Mouse (Mus musculus) neural tube, embryonic 11.5 days (tissue): ENCODE results near the gene Racgap1. TPM values are rescaled to one million over a fixed set of nuclear protein-coding genes. Genes with fewer than 3 reads are reported as not detected.
A peak's percentile ranks its signal among the peaks of the same experiment; 100 is the strongest.

Experiments
- ATAC-seq: fragments of 200-750 bp; cut with Nextera tagmentation; 2 replicates; pipeline ENCODE4 v1.8.0; 2017; ENCODE audit warnings: moderate number of reproducible peaks, mild to moderate bottlenecking, moderate TSS enrichment, moderate library complexity; ENCODE audit not compliant: insufficient read depth, low FRiP score, low TSS enrichment
- DNase-seq: peaks from one replicate; pipeline ENCODE4 v3.0.0-alpha.2; 2015; ENCODE audit warnings: low spot score
- H3K27ac ChIP-seq: fragments of 300-500 bp; sonication (generic); 2 replicates; pipeline ENCODE4 v1.5.1; 2014; ENCODE audit warnings: low read depth, mild to moderate bottlenecking, low read length
- H3K27me3 ChIP-seq: fragments of 300-500 bp; sonication (generic); 2 replicates; pipeline ENCODE4 v1.6.1; 2014; ENCODE audit warnings: mild to moderate bottlenecking, low read length, mixed read lengths; ENCODE audit not compliant: control insufficient read depth, insufficient read depth
- H3K36me3 ChIP-seq: fragments of 300-500 bp; sonication (generic); 2 replicates; pipeline ENCODE4 v1.6.1; 2014; ENCODE audit warnings: mild to moderate bottlenecking, low read length, moderate library complexity, mixed read lengths; ENCODE audit not compliant: control insufficient read depth, insufficient read depth
- H3K4me1 ChIP-seq: fragments of 300-500 bp; sonication (generic); 2 replicates; pipeline ENCODE4 v1.6.1; 2014; ENCODE audit warnings: low read length, mixed read lengths; ENCODE audit not compliant: control insufficient read depth, insufficient read depth
- H3K4me2 ChIP-seq: fragments of 300-500 bp; sonication (generic); 2 replicates; pipeline ENCODE4 v1.6.1; 2014; ENCODE audit warnings: low read depth, mild to moderate bottlenecking, moderate library complexity
- H3K4me3 ChIP-seq: fragments of 300-500 bp; sonication (generic); 2 replicates; pipeline ENCODE4 v1.5.1; 2014; ENCODE audit warnings: low read depth, low read length
- H3K9ac ChIP-seq: fragments of 300-500 bp; sonication (generic); 2 replicates; pipeline ENCODE4 v1.6.1; 2014; ENCODE audit warnings: mild to moderate bottlenecking, low read length
- H3K9me3 ChIP-seq: fragments of 300-500 bp; sonication (generic); 2 replicates; pipeline ENCODE4 v1.6.1; 2016; ENCODE audit warnings: low read length; ENCODE audit not compliant: control insufficient read depth
- WGBS: fragments of 180-500 bp; shearing (Covaris S2); extraction: QIAGEN DNeasy Blood & Tissue Kit; methylation state at CpG from one replicate; pipeline ENCODE4 v1.1.7; 2014; 5-methylcytosine and 5-hydroxymethylcytosine counted together
- polyA plus RNA-seq: library from polyadenylated mRNA; unstranded; fragments of >200 nt; fragmentation: Nextera tagmentation; extraction: Ambion mirVana; gene quantifications from 2 replicates; pipeline ENCODE4 v1.2.1, GENCODE M21; 2014

The Racgap1 gene
- polyA plus RNA-seq, 1 experiment from 2014 or later = 185 TPM

DNA sequence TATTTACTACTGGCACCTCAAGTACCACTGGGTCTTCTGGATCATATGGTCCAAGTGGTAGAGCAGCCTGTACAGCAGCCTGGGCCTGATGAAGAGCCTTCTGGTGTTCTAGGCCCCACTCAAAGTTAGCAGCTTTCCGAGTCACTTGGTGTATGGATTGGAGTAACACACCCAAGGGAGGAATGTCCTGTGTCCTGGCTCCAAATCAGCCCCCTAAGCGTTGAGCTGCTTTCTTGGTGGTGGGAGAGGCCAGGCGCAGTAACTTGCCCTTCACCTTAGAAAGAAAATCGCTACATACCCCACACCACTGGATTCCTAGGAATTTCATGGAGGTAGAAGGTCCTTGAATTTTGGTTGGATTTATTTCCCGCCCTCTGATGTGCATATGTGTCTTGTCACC lies 32.7 kb upstream of the Racgap1 start:
- Histone ChIP-seq H3K4me1 (no peaks in the 10 kb centered on the region), H3K4me2 (no peak overlapping the region), H3K27ac (no peak overlapping the region), H3K27me3 (no peaks in the 10 kb centered on the region), H3K36me3 (no peaks in the 10 kb centered on the region), H3K9me3 (no peaks in the 10 kb centered on the region), H3K9ac (no peak overlapping the region), H3K4me3 (no peak overlapping the region)
- no peak for ATAC-seq
- no peak for DNase-seq
- 90% methylated on average over 5 of the region's 5 CpGs for WGBS

DNA sequence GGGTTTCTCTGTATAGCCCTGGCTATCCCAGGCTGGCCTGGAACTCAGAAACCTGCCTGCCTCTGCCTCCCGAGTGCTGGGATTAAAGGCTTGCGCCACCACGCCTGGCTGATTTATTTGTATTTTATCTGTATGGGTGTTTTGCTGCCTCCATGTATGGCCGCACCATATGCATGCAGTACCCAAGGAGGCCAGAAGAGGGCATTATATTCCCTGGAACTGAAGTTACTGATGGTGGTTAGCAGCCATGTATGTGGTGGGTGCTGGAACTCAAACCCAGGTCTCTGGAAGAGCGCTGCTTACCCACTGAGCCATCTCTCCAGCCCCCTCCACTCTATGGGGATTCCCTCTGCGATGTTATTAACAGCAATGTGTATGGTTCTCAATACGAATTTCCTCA lies 31.4 kb upstream of the Racgap1 start:
- H3K4me1 ChIP-seq = no peaks in the 10 kb centered on the region; the same call in 1 of the 2 replicates
- no peak overlapping the region for H3K4me2 ChIP-seq
- H3K27me3 ChIP-seq = no peaks in the 10 kb centered on the region
- no peaks in the 10 kb centered on the region for H3K36me3 ChIP-seq
- 93% methylated on average over 7 of the region's 7 CpGs for WGBS
- ATAC-seq (no peak), DNase-seq (no peak)
- H3K27ac ChIP-seq = no peak overlapping the region
- H3K9ac ChIP-seq = no peak overlapping the region
- H3K9me3 ChIP-seq = no peaks in the 10 kb centered on the region
- no peak overlapping the region for H3K4me3 ChIP-seq

DNA sequence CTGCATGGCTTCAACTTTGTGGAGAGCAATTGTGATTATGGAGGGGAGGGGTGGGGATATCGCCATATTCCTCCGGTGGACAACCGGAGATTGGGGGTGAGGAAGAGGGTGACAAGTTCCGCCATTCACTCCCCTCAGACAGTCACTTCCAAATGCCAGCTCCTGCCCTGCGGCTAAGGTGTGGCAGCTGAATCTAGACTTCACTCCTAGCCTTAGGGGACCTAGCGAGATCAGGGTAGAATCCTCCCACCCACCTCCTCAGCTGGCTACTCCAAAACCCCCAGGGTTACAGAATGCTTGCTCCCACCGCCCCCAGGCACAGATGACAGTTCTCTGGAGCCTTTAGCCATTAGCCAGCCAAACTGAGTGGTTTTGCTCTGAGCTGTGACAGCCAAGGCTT lies 27.6 kb upstream of the Racgap1 start:
- 48% methylated on average over 7 of the region's 7 CpGs for WGBS
- no peaks in the 10 kb centered on the region for H3K9me3 ChIP-seq
- H3K9ac ChIP-seq = no peak overlapping the region
- H3K4me1 ChIP-seq = peaks cover 3% of the 10 kb centered on the region; the same call in 1 of the 2 replicates
- no peak for ATAC-seq
- no peak overlapping the region for H3K4me2 ChIP-seq
- no peak overlapping the region for H3K4me3 ChIP-seq
- no peak overlapping the region for H3K27ac ChIP-seq
- no peaks in the 10 kb centered on the region for H3K36me3 ChIP-seq
- H3K27me3 ChIP-seq = no peaks in the 10 kb centered on the region
- DNase-seq = no peak

DNA sequence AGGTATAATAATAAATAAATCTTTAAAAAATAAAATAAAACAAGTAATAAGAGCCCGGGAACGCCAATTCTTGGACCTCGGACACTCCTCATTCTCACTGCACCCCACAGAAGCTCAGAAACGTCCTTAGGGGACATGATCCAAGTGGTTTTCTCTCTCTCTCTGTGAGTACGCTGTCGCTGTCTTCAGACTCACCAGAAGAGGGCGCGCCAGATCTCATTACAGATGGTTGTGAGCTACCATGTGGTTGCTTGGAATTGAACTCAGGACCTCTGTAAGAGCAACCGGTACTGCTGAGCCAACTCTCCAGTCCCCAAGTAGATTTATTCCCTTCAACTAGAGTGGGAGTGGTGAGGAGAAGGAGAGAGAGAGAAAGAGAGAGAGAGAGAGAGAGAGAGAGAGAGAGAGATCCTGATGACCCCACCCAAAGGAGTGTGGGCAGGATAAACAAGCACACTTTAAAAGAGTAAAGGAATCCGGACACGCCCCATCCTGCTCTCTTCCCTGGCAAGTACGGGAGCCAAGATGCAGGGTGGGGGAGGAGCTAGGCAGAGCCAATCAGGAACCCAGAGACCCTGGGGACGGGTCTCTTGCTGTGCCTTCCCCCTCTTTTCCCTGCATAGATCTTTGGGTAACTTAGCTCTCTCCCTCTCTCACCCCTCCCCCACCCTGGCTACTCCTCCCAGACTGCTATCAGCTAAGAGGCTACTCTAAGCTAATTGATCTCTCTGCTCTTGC lies 26.8 kb upstream of the Racgap1 start:
- H3K9ac ChIP-seq = no peak overlapping the region
- H3K4me2 ChIP-seq = no peak overlapping the region
- H3K36me3 ChIP-seq = no peaks in the 10 kb centered on the region
- no peak overlapping the region for H3K4me3 ChIP-seq
- H3K9me3 ChIP-seq = no peaks in the 10 kb centered on the region
- no peaks in the 10 kb centered on the region for H3K27me3 ChIP-seq
- DNase-seq = no peak
- H3K27ac ChIP-seq = no peak overlapping the region
- peaks cover 3% of the 10 kb centered on the region; the same call in 1 of the 2 replicates for H3K4me1 ChIP-seq
- peak; percentile 53; the same call in 1 of the 2 replicates for ATAC-seq
- WGBS = 9% methylated on average over 13 of the region's 13 CpGs

DNA sequence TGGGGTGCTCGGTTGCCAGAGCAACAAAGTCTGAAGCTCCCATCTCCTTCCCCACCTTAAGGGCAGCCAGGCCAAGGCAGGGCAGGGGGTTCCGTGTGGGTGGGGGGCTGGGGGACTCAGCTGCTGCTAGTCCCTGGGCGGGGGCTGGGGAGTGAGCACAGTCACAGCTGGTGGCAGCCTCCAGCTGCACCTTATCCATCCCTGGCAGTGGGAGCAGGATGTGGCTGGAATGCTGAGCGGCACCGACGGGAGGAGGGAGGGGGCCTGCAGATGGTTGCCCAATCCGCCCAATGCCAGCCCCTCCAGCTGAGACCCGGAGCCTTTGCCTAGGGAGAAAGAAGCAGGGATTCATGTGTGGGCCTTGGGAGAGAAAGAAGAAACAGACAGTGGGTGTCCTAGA lies 25.6 kb upstream of the Racgap1 start:
- Histone ChIP-seq H3K27ac (peak overlapping the region; percentile 34; the same call in 1 of the 2 replicates), H3K27me3 (no peaks in the 10 kb centered on the region; the same call in 1 of the 2 replicates), H3K4me1 (peaks cover 3% of the 10 kb centered on the region; the same call in 1 of the 2 replicates), H3K36me3 (no peaks in the 10 kb centered on the region), H3K9me3 (no peaks in the 10 kb centered on the region), H3K9ac (no peak overlapping the region), H3K4me2 (no peak overlapping the region), H3K4me3 (no peak overlapping the region)
- peak; percentile 74 for ATAC-seq
- 38% methylated on average over 8 of the region's 8 CpGs for WGBS
- peak; percentile 61 for DNase-seq

DNA sequence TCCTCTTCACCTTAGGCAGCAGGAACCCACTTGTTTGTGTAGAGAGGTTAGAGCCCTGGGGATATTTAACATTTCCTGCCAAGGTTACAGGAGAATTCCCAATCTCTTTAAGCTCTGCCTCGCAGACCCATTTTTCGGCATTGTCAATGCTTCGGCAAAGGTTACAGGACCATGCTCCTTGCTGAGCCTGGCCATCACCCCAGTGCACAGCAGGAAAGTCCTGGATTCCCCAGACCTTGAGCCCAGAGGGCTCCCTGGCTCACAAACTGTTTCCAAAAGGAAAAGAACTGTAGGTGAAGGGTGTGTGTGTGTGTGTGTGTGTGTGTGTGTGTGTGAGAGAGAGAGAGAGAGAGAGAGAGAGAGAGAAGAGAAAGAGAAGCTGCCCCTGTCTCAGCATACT lies 23.4 kb upstream of the Racgap1 start:
- no peaks in the 10 kb centered on the region for H3K36me3 ChIP-seq
- DNase-seq (no peak), ATAC-seq (no peak)
- no peaks in the 10 kb centered on the region for H3K9me3 ChIP-seq
- H3K4me3 ChIP-seq = no peak overlapping the region
- WGBS = 76% methylated on average over 3 of the region's 3 CpGs
- H3K27ac ChIP-seq = no peak overlapping the region
- peaks cover 3% of the 10 kb centered on the region; the same call in 1 of the 2 replicates for H3K4me1 ChIP-seq
- H3K9ac ChIP-seq = no peak overlapping the region
- H3K4me2 ChIP-seq = no peak overlapping the region
- peaks cover 14% of the 10 kb centered on the region for H3K27me3 ChIP-seq

DNA sequence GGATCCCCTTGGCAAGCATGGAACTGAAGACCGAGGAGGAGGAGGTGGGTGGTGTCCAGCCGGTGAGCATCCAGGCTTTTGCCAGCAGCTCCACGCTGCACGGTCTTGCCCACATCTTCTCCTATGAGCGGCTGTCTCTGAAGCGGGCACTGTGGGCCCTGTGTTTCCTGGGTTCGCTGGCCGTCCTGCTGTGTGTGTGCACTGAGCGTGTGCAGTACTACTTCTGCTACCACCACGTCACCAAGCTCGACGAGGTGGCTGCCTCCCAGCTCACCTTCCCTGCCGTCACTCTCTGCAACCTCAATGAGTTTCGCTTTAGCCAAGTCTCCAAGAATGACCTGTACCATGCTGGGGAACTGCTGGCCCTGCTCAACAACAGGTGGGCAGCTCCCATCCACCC lies 20.3 kb upstream of the Racgap1 start:
- no peaks in the 10 kb centered on the region for H3K9me3 ChIP-seq
- ATAC-seq (no peak), DNase-seq (no peak)
- 80% methylated on average over 14 of the region's 14 CpGs for WGBS
- H3K27ac ChIP-seq = no peak overlapping the region
- peaks cover 18% of the 10 kb centered on the region for H3K27me3 ChIP-seq
- H3K9ac ChIP-seq = no peak overlapping the region; the same call in 1 of the 2 replicates
- H3K4me3 ChIP-seq = peak overlapping the region; percentile 72; the same call in 1 of the 2 replicates
- H3K4me1 ChIP-seq = no peaks in the 10 kb centered on the region
- peak overlapping the region; percentile 95 for H3K4me2 ChIP-seq
- no peaks in the 10 kb centered on the region for H3K36me3 ChIP-seq

DNA sequence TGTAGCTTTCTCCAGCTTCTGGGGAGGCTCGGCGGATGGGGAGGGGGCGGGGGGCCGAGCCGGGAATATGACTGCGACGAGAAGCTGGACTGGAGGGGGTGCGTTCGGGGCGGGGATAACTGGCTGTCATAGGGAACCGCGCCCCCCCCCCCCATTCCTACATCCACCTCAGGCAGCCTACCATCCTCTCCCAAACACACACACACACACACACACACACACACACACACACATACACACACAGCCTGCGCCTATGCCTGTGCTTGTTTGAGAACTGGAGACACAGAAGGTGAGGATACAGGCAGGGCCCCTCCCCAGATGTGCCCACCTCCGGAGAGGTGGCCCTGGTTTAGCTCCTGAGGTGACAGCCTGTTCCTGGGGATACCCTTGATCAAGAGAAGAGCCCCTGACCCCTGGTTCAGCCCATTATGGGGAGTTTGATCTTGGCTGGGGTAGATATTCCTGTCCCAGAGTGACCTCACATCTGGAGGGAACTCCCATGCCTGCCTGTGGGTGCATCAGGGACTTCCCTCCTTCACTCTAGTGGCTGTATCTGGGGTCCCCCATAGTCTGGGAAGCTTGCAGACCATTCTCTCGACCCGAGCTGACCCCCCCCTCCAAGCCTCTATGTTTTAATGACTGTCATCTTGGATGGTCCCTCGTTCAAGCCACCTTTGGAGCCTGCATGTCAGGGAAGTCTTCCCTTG lies 19.7 kb upstream of the Racgap1 start:
- Histone ChIP-seq H3K27me3 (peaks cover 21% of the 10 kb centered on the region), H3K9ac (peak overlapping the region; percentile 81), H3K36me3 (no peaks in the 10 kb centered on the region), H3K9me3 (no peaks in the 10 kb centered on the region), H3K4me3 (peak overlapping the region; percentile 72), H3K27ac (peak overlapping the region; percentile 62), H3K4me2 (peak overlapping the region; percentile 95), H3K4me1 (no peaks in the 10 kb centered on the region; the same call in 1 of the 2 replicates)
- WGBS = 9% methylated on average over 13 of the region's 17 CpGs
- DNase-seq = no peak
- ATAC-seq = peak; percentile 25; the same call in 1 of the 2 replicates
